Mouse (Mus musculus) intestine, postnatal 0 days (tissue): Measurements from ENCODE around the gene Vps13d. TPM values are rescaled to one million over a fixed set of nuclear protein-coding genes. Genes with fewer than 3 reads are reported as not detected.
A peak's percentile ranks its signal among the peaks of the same experiment; 100 is the strongest.

ENCODE experiments used
- ATAC-seq: fragments of 200-750 bp; cut with Nextera tagmentation; 2 replicates; pipeline ENCODE4 v1.8.0; 2017; ENCODE audit warnings: mild to moderate bottlenecking, moderate TSS enrichment, moderate library complexity
- H3K27ac ChIP-seq: fragments of 300-500 bp; sonication (generic); 2 replicates; pipeline ENCODE4 v1.5.1; 2014; ENCODE audit warnings: mild to moderate bottlenecking, low read depth, low read length, moderate library complexity
- H3K27me3 ChIP-seq: fragments of 300-500 bp; sonication (generic); replicated peaks from 2 replicates; pipeline ENCODE4 v1.6.1; 2014; ENCODE audit warnings: low read length, mixed read lengths; ENCODE audit not compliant: control insufficient read depth, insufficient read depth
- H3K36me3 ChIP-seq: fragments of 300-500 bp; sonication (generic); 2 replicates; pipeline ENCODE4 v1.6.1; 2014; ENCODE audit warnings: mild to moderate bottlenecking, moderate library complexity; ENCODE audit not compliant: control insufficient read depth, insufficient read depth
- H3K4me1 ChIP-seq: fragments of 300-500 bp; sonication (generic); replicated peaks from 2 replicates; pipeline ENCODE4 v1.6.1; 2014; ENCODE audit warnings: antibody characterized with exemption, low read length, mixed read lengths; ENCODE audit not compliant: control insufficient read depth, insufficient read depth
- H3K4me2 ChIP-seq: fragments of 300-500 bp; sonication (generic); replicated peaks from 2 replicates; pipeline ENCODE4 v1.6.1; 2014; ENCODE audit warnings: low read depth, mild to moderate bottlenecking, moderate library complexity
- H3K4me3 ChIP-seq: fragments of 300-500 bp; sonication (generic); 2 replicates; pipeline ENCODE4 v1.5.1; 2014; ENCODE audit warnings: low read depth, low read length
- H3K9ac ChIP-seq: fragments of 300-500 bp; sonication (generic); 2 replicates; pipeline ENCODE4 v1.6.1; 2014; ENCODE audit warnings: mild to moderate bottlenecking, low read depth, low read length
- H3K9me3 ChIP-seq: fragments of 300-500 bp; sonication (generic); 2 replicates; pipeline ENCODE4 v1.6.1; 2016; ENCODE audit warnings: mixed run types; ENCODE audit not compliant: control insufficient read depth
- CTCF ChIP-seq: sonication (generic); IDR thresholded peaks from 2 replicates; pipeline ENCODE4 v1.5.1; 2016; ENCODE audit warnings: low read depth, mild to moderate bottlenecking, control low read depth, antibody characterized with exemption, moderate library complexity
- WGBS: fragments of 180-500 bp; shearing (Covaris S2); extraction: QIAGEN DNeasy Blood & Tissue Kit; methylation state at CpG from one replicate; pipeline ENCODE4 v1.1.7; 2014; 5-methylcytosine and 5-hydroxymethylcytosine counted together
- polyA plus RNA-seq: library from polyadenylated mRNA; unstranded; fragments of >200 nt; fragmentation: Nextera tagmentation; extraction: Ambion mirVana; gene quantifications from 2 replicates; pipeline ENCODE4 v1.2.1, GENCODE M21; 2015

The Vps13d gene
- polyA plus RNA-seq, 1 experiment from 2014 or later, result 14.8 TPM

DNA sequence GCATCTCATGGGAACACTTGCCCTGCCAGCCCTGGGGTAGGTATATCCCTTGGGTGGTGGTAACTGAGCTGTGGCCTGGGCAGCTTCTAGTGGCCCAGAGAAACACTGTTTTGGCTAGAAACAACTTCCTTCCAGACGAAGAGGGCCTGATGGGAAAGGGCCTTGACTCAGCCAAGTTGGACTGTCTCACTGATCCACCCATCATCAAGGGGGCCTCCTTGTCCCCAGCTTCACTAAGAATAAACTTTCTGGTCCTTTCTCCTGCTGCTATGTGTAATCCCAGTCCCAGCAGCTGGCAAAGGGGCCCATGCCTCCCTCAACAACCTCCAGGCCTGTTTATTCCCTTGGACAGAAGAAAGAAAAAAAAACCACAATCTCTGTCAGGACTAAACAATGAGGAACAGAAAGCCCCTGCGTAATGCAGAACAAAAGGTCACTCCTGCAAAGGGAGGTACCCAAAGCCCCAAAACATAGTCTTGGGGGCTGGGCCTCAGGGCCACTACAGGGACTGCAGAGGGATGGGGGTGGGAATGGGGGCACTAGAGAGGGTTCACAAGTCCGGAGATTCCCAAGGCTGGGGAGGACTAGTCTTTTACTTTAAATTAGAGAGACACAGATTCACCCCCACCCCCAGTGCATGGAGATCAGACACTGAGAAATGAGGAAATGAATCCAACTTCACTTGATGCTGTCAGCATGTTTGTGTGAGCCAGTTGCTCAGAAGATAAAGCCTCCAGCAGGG, 38.9 kb upstream of the Vps13d start:
- Histone ChIP-seq H3K4me1 (no peaks in the 10 kb centered on the region), H3K9me3 (no peaks in the 10 kb centered on the region), H3K36me3 (no peaks in the 10 kb centered on the region), H3K4me2 (no peak overlapping the region), H3K27ac (0 out of 2 replicates have a peak overlapping the region, but pooled peaks have one; percentile 21), H3K27me3 (no peaks in the 10 kb centered on the region), H3K9ac (no peak overlapping the region), H3K4me3 (no peak overlapping the region)
- ATAC-seq, result 0 out of 2 replicates have a peak, but pooled peaks have one; percentile 8
- no peak for TF ChIP-seq CTCF
- WGBS, result 44% methylated on average over 3 of the region's 3 CpGs

DNA sequence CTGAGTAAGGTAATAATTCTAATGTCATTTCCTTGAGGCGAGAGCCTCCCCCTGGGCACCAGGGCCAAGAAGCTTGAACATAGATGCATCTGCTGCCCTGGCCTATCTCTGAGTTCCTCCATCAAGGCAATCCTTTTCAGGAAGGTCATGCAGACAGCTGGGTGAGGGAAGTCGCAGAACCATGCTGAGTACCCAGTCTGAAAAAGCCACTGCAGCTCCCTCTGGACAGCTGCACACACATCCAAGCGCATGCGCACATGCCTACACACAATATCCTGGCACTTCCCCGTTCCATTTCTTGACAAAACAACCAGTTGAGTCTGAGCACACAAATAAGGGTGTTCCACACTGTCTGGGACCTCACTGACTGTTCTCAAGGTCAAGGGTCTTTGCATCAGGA, 36.9 kb upstream of the Vps13d start:
- Histone ChIP-seq H3K27ac (no peak overlapping the region), H3K9ac (no peak overlapping the region), H3K4me1 (no peaks in the 10 kb centered on the region), H3K36me3 (no peaks in the 10 kb centered on the region), H3K27me3 (no peaks in the 10 kb centered on the region), H3K9me3 (no peaks in the 10 kb centered on the region), H3K4me2 (no peak overlapping the region), H3K4me3 (no peak overlapping the region)
- 83% methylated on average over 5 of the region's 5 CpGs for WGBS
- ATAC-seq, result no peak
- TF ChIP-seq CTCF, result no peak

DNA sequence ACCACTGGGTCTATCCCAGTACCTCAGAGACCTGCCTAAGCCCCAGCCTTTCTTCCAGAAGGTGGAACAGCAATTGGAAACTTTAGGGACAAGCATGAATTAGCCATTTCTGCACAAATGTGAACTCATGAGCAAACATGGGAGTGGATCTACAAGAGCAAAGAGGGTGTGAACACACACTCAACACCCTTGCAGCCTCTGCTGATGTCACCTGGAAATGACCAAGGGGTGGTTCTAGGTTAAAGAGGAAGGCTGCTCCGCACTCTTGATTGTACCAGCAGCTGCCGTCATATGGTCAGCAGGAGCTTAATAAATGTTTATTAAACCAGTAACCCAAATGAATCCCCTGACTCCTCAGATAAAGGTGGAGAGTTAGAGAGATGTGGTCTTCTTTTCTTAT, 35.8 kb upstream of the Vps13d start:
- H3K4me3 ChIP-seq, result no peak overlapping the region

DNA sequence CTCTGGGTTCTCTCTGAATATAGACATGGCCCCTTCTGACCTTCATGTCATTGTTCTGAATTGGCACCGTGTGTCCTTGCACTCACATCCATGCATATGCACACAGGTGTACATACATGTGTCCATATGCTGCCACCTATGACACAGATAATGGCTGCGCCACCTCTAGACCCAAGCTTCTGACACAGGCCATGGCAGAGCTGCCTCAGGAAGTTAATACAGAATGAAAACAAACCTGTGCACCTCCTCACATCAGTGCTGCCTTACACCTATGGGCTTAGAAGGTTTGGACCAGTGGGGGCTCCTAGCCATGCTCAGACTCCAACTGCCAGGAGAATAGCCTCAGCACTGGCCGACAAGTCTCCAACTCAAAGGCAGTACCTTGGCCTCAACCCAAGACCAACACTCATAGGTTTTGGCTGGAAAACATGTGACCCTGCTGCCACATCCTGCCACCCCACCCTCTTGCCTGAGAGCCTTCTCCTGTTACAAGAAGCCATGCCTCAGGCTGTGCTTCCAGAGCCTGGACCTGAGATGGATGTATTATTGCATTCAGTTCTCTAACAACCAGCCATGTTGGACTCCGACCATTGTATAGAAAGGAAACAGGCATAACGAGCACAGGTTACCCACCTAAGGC, 34.8 kb upstream of the Vps13d start:
- Histone ChIP-seq H3K4me2 (no peak overlapping the region), H3K9me3 (no peaks in the 10 kb centered on the region), H3K27ac (no peak overlapping the region), H3K4me1 (no peaks in the 10 kb centered on the region), H3K9ac (no peak overlapping the region), H3K4me3 (no peak overlapping the region), H3K36me3 (no peaks in the 10 kb centered on the region), H3K27me3 (no peaks in the 10 kb centered on the region)
- WGBS, result 88% methylated on average over 5 of the region's 5 CpGs
- TF ChIP-seq CTCF, result no peak
- no peak for ATAC-seq

More for the DNA sequence above, 35.8 kb upstream of the Vps13d start:
- no peaks in the 10 kb centered on the region for H3K36me3 ChIP-seq
- WGBS, result 79% methylated on average over 2 of the region's 2 CpGs
- no peak overlapping the region for H3K4me2 ChIP-seq
- H3K27me3 ChIP-seq, result no peaks in the 10 kb centered on the region
- no peaks in the 10 kb centered on the region for H3K9me3 ChIP-seq
- TF ChIP-seq CTCF, result no peak
- H3K4me1 ChIP-seq, result no peaks in the 10 kb centered on the region
- no peak overlapping the region for H3K9ac ChIP-seq
- H3K27ac ChIP-seq, result no peak overlapping the region
- no peak for ATAC-seq

DNA sequence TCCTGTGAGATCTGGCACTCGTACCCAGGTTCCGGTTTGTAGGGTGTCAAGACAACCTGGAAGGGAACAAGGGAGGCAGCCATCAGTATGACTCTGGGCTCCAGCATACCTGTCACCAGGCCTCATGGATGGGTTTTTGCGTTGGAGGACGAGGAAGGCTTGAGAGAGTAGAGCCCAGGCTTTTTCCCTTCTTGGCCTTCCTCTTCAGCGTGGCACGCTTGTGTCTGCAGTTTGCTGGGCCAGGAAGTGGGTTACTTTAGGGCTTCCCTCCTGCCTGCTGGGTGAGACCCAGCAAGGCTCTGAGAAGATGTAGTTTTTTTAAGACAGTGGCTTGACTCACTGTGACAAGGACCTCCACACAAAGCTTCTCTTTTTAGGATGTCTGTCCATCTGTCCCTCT, 34.2 kb upstream of the Vps13d start:
- Histone ChIP-seq H3K9me3 (no peaks in the 10 kb centered on the region), H3K4me2 (no peak overlapping the region), H3K4me1 (no peaks in the 10 kb centered on the region), H3K4me3 (no peak overlapping the region), H3K36me3 (no peaks in the 10 kb centered on the region), H3K27ac (no peak overlapping the region), H3K9ac (no peak overlapping the region), H3K27me3 (no peaks in the 10 kb centered on the region)
- WGBS, result 86% methylated on average over 6 of the region's 6 CpGs
- no peak for TF ChIP-seq CTCF
- no peak for ATAC-seq

DNA sequence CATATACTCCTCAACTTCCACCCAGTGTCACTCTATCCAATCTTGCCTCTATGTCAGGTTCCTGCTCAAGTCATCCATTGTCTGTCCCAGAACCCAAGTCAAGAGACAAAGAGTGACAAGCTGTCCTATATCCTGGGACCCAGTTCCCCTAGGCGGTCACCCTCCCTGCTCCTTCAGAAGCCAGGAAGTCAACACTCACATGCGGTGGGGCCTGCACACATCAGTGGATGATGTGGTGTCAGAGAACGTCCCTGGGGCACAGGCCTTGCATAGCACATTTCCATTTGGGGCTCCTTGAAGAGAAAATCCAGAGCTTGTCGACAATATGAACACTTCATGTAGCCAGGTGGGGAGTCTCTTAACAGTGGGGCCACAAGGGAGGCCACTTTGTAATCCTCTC, 29.8 kb upstream of the Vps13d start:
- no peaks in the 10 kb centered on the region for H3K9me3 ChIP-seq
- H3K4me3 ChIP-seq, result no peak overlapping the region
- no peaks in the 10 kb centered on the region for H3K27me3 ChIP-seq
- H3K9ac ChIP-seq, result no peak overlapping the region
- H3K4me2 ChIP-seq, result no peak overlapping the region
- peaks cover 11% of the 10 kb centered on the region; the same call in 1 of the 2 replicates for H3K36me3 ChIP-seq
- no peak overlapping the region for H3K27ac ChIP-seq
- TF ChIP-seq CTCF, result no peak
- 87% methylated on average over 4 of the region's 4 CpGs for WGBS
- ATAC-seq, result no peak
- no peaks in the 10 kb centered on the region for H3K4me1 ChIP-seq
